Mouse (Mus musculus) hindbrain, postnatal 0 days (tissue): ENCODE measurements at regions not wholly inside any gene's neighbourhood (a gene's known extent, or its start where the extent isn't known, plus 50 kb on each side); places are given as distances from the start of the nearest gene placed in this dataset.
A peak's percentile ranks its signal among the peaks of the same experiment; 100 is the strongest.

Source experiments
- ATAC-seq: fragments of 200-750 bp; cut with Nextera tagmentation; 2 replicates; pipeline ENCODE4 v1.8.0; 2017; ENCODE audit warnings: mild to moderate bottlenecking, moderate TSS enrichment, moderate library complexity
- DNase-seq: peaks from one replicate; pipeline ENCODE4 v3.0.0-alpha.2; 2015; ENCODE audit warnings: low spot score
- H3K27ac ChIP-seq: fragments of 300-500 bp; sonication (generic); 2 replicates; pipeline ENCODE4 v1.5.1; 2014; ENCODE audit warnings: mild to moderate bottlenecking
- H3K27me3 ChIP-seq: fragments of 300-500 bp; sonication (generic); 2 replicates; pipeline ENCODE4 v1.6.1; 2014; ENCODE audit warnings: low read length, mixed read lengths; ENCODE audit not compliant: insufficient read depth
- H3K36me3 ChIP-seq: fragments of 300-500 bp; sonication (generic); 2 replicates; pipeline ENCODE4 v1.6.1; 2014; ENCODE audit warnings: low read length, mixed read lengths; ENCODE audit not compliant: insufficient read depth
- H3K4me1 ChIP-seq: fragments of 300-500 bp; sonication (generic); 2 replicates; pipeline ENCODE4 v1.6.1; 2014; ENCODE audit warnings: antibody characterized with exemption, low read length, mixed read lengths; ENCODE audit not compliant: insufficient read depth
- H3K4me2 ChIP-seq: fragments of 300-500 bp; sonication (generic); 2 replicates; pipeline ENCODE4 v1.6.1; 2014; ENCODE audit warnings: low read depth, mild to moderate bottlenecking, low read length, moderate library complexity, mixed read lengths
- H3K4me3 ChIP-seq: fragments of 300-500 bp; sonication (generic); 2 replicates; pipeline ENCODE4 v1.5.1; 2014; ENCODE audit warnings: low read length
- H3K9ac ChIP-seq: fragments of 300-500 bp; sonication (generic); replicated peaks from 2 replicates; pipeline ENCODE4 v1.6.1; 2014; ENCODE audit warnings: mild to moderate bottlenecking, low read length, moderate library complexity, mixed read lengths
- H3K9me3 ChIP-seq: fragments of 300-500 bp; sonication (generic); 2 replicates; pipeline ENCODE4 v1.6.1; 2016; ENCODE audit warnings: low read length, mixed read lengths
- CTCF ChIP-seq: IDR thresholded peaks from 2 replicates; pipeline ENCODE4 v1.5.1; 2016; ENCODE audit warnings: antibody characterized with exemption, control low read depth, low read depth
- WGBS: fragments of 180-500 bp; shearing (Covaris S2); extraction: QIAGEN DNeasy Blood & Tissue Kit; methylation state at CpG from one replicate; pipeline ENCODE4 v1.1.7; 2014; 5-methylcytosine and 5-hydroxymethylcytosine counted together

DNA sequence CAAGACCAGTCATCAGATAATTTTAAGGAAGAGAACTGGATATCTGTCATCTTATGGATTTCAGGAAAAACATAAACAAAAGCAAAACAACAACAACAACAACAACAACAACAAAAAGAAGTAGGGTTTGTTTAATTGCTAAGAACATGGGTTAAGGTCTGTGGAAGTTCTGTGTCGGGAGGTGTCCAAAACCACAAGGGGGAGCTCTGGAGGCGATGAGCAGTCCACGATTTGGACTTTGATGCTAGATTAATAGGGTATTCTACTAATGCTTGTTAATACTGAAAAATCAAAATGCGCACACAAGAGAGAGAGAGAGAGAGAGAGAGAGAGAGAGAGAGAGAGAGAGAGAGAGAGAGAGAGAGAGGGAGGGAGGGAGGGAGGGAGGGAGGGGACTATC, 692.0 kb upstream of the Car10 start:
- no peaks in the 10 kb centered on the region for H3K4me1 ChIP-seq
- H3K9ac ChIP-seq = no peak overlapping the region
- H3K27me3 ChIP-seq = no peaks in the 10 kb centered on the region
- peak; percentile 71 for TF ChIP-seq CTCF
- WGBS = 8% methylated on average over 4 of the region's 4 CpGs
- no peak for ATAC-seq
- DNase-seq = peak; percentile 52
- H3K4me3 ChIP-seq = no peak overlapping the region
- no peak overlapping the region for H3K4me2 ChIP-seq
- H3K36me3 ChIP-seq = no peaks in the 10 kb centered on the region
- H3K27ac ChIP-seq = no peak overlapping the region
- no peaks in the 10 kb centered on the region for H3K9me3 ChIP-seq

DNA sequence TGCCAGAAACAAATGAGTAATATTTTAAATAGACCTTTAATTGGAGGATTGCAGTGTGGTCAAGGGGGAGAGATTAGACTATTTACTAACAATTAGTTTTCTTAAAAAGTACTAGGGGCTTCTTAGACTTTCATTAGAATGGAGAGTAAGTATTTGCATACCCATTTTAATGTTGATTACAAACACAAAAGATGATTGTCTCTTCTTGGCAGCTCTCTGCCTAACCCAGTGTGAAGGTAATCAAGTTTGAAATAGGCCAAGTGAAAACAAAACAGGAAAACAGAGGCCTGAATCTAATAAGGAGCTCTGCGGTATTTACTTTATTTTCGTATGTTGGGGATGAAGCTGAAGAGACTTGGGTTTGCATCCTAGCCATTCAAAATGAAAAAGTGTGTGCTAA, 646.5 kb upstream of the Car10 start:
- Histone ChIP-seq H3K9ac (no peak overlapping the region), H3K9me3 (no peaks in the 10 kb centered on the region), H3K4me3 (no peak overlapping the region), H3K27me3 (no peaks in the 10 kb centered on the region), H3K27ac (no peak overlapping the region), H3K4me1 (no peaks in the 10 kb centered on the region), H3K36me3 (no peaks in the 10 kb centered on the region), H3K4me2 (no peak overlapping the region)
- DNase-seq = no peak
- TF ChIP-seq CTCF = no peak
- no peak for ATAC-seq
- 47% methylated on average over 2 of the region's 2 CpGs for WGBS

DNA sequence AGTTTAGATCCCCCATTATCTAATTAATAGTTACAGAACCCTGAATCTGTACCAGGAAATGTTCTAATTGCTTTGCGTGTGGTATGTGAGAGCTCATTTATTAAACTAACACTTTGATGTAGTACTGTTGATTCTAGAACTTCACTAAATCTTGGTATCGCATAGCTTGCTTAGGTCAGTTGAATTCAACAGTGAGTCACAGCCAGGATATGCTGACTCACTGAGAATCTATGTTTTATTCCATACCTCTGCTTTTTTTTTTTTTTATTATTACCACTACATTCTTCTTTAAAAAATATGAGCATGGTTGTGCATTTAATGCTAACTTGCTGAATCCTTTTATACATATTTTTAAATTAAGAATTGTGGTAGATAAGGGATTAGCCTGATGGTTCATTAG, 602.5 kb upstream of the Car10 start:
- no peak for DNase-seq
- H3K27ac ChIP-seq = no peak overlapping the region
- no peak for ATAC-seq
- no peak for TF ChIP-seq CTCF
- no peaks in the 10 kb centered on the region for H3K4me1 ChIP-seq
- no peaks in the 10 kb centered on the region for H3K36me3 ChIP-seq
- no peak overlapping the region for H3K9ac ChIP-seq
- no peaks in the 10 kb centered on the region for H3K9me3 ChIP-seq
- no peaks in the 10 kb centered on the region for H3K27me3 ChIP-seq
- H3K4me2 ChIP-seq = no peak overlapping the region
- 85% methylated on average over 2 of the region's 2 CpGs for WGBS
- no peak overlapping the region for H3K4me3 ChIP-seq
